Mouse (Mus musculus) limb, embryonic 11.5 days (tissue): ENCODE data around the gene Ddt. TPM values are rescaled to one million over a fixed set of nuclear protein-coding genes. Genes with fewer than 3 reads are reported as not detected.
"Not testable (repeated sequence)": the region's sequence is repeated elsewhere in the genome, so short reads cannot be mapped to it uniquely, and the experiment has no call there.

ENCODE experiments used
- ATAC-seq: fragments of 200-750 bp; cut with Nextera tagmentation; 2 replicates; pipeline ENCODE4 v1.8.0; 2017; ENCODE audit warnings: low read depth; ENCODE audit not compliant: insufficient number of reproducible peaks, low FRiP score, low TSS enrichment
- DNase-seq: peaks from one replicate; pipeline ENCODE4 v3.0.0-alpha.2; 2015; ENCODE audit warnings: low spot score
- H3K27ac ChIP-seq: fragments of 300-500 bp; sonication (generic); replicated peaks from 2 replicates; pipeline ENCODE4 v1.5.1; 2014; ENCODE audit warnings: low read depth, mild to moderate bottlenecking, low read length
- H3K27me3 ChIP-seq: fragments of 300-500 bp; sonication (generic); 2 replicates; pipeline ENCODE4 v1.6.1; 2014; ENCODE audit warnings: mild to moderate bottlenecking, low read length, mixed read lengths; ENCODE audit not compliant: control insufficient read depth, insufficient read depth
- H3K36me3 ChIP-seq: fragments of 300-500 bp; sonication (generic); 2 replicates; pipeline ENCODE4 v1.6.1; 2014; ENCODE audit warnings: mild to moderate bottlenecking, low read length, moderate library complexity, mixed read lengths; ENCODE audit not compliant: control insufficient read depth, insufficient read depth
- H3K4me1 ChIP-seq: fragments of 300-500 bp; sonication (generic); 2 replicates; pipeline ENCODE4 v1.6.1; 2014; ENCODE audit warnings: low read length, mixed read lengths; ENCODE audit not compliant: control insufficient read depth, insufficient read depth
- H3K4me2 ChIP-seq: fragments of 300-500 bp; sonication (generic); 2 replicates; pipeline ENCODE4 v1.6.1; 2014; ENCODE audit warnings: low read depth, mild to moderate bottlenecking, moderate library complexity; ENCODE audit not compliant: severe bottlenecking
- H3K4me3 ChIP-seq: fragments of 300-500 bp; sonication (generic); 2 replicates; pipeline ENCODE4 v1.5.1; 2014; ENCODE audit warnings: low read depth, low read length
- H3K9ac ChIP-seq: fragments of 300-500 bp; sonication (generic); 2 replicates; pipeline ENCODE4 v1.6.1; 2014; ENCODE audit warnings: mild to moderate bottlenecking, low read length
- H3K9me3 ChIP-seq: fragments of 300-500 bp; sonication (generic); 2 replicates; pipeline ENCODE4 v1.6.1; 2016; ENCODE audit warnings: low read length; ENCODE audit not compliant: control insufficient read depth
- WGBS: fragments of 180-500 bp; shearing (Covaris S2); extraction: QIAGEN DNeasy Blood & Tissue Kit; methylation state at CpG from one replicate; pipeline ENCODE4 v1.1.7; 2014; 5-methylcytosine and 5-hydroxymethylcytosine counted together
- polyA plus RNA-seq: library from polyadenylated mRNA; unstranded; fragments of >200 nt; fragmentation: Nextera tagmentation; extraction: Ambion mirVana; gene quantifications from 2 replicates; pipeline ENCODE4 v1.2.1, GENCODE M21; 2014

The Ddt gene
- polyA plus RNA-seq, 1 experiment from 2014 or later: 107 TPM

- H3K36me3 ChIP-seq: no peaks in the 10 kb centered on the region
- ATAC-seq (no peak), DNase-seq (peak; percentile 24)
- no peaks in the 10 kb centered on the region for H3K9me3 ChIP-seq
- H3K27ac ChIP-seq: no peak overlapping the region
- peaks cover 8% of the 10 kb centered on the region for H3K4me1 ChIP-seq
- peak overlapping the region; percentile 84; the same call in 1 of the 2 replicates for H3K4me2 ChIP-seq
- H3K27me3 ChIP-seq: peaks cover 5% of the 10 kb centered on the region
- WGBS: 36% methylated on average over 15 of the region's 15 CpGs
- no peak overlapping the region for H3K4me3 ChIP-seq
- H3K9ac ChIP-seq: no peak overlapping the region
Observed at GRCm38 (mm10) chr10:75779206-75780174, 6.3 kb upstream of the Ddt start.

GRCm38 (mm10) chr10:75777885-75778284 lies 4.7 kb upstream of the Ddt start:
- H3K27ac ChIP-seq: no peak overlapping the region
- H3K9ac ChIP-seq: no peak overlapping the region
- ATAC-seq (no peak), DNase-seq (no peak)
- no peaks in the 10 kb centered on the region for H3K9me3 ChIP-seq
- H3K27me3 ChIP-seq: peaks cover 5% of the 10 kb centered on the region
- no peaks in the 10 kb centered on the region for H3K36me3 ChIP-seq
- 87% methylated on average over 2 of the region's 2 CpGs for WGBS
- no peak overlapping the region for H3K4me2 ChIP-seq
- H3K4me3 ChIP-seq: no peak overlapping the region
- peaks cover 8% of the 10 kb centered on the region for H3K4me1 ChIP-seq

GRCm38 (mm10) chr10:75776562-75776961 lies 3.3 kb upstream of the Ddt start:
- Histone ChIP-seq H3K36me3 (no peaks in the 10 kb centered on the region), H3K9me3 (no peaks in the 10 kb centered on the region), H3K27me3 (peaks cover 5% of the 10 kb centered on the region), H3K4me2 (no peak overlapping the region), H3K4me3 (no peak overlapping the region), H3K9ac (no peak overlapping the region), H3K27ac (no peak overlapping the region), H3K4me1 (peaks cover 10% of the 10 kb centered on the region)
- WGBS: 84% methylated on average over 6 of the region's 6 CpGs
- no peak for DNase-seq
- no peak for ATAC-seq

GRCm38 (mm10) chr10:75774587-75774986 lies 1.4 kb upstream of the Ddt start:
- Histone ChIP-seq H3K36me3 (no peaks in the 10 kb centered on the region), H3K4me3 (no peak overlapping the region), H3K27me3 (no peaks in the 10 kb centered on the region), H3K4me2 (no peak overlapping the region), H3K9me3 (no peaks in the 10 kb centered on the region), H3K9ac (no peak overlapping the region), H3K27ac (no peak overlapping the region), H3K4me1 (peaks cover 5% of the 10 kb centered on the region; the same call in 1 of the 2 replicates)
- DNase-seq (no peak), ATAC-seq (no peak)
- 88% methylated on average over 9 of the region's 9 CpGs for WGBS

- Histone ChIP-seq H3K9ac (no peak overlapping the region), H3K27me3 (no peaks in the 10 kb centered on the region), H3K4me1 (0 out of 2 replicates have a peak, but pooled peaks cover 2% of the 10 kb centered on the region), H3K9me3 (no peaks in the 10 kb centered on the region), H3K36me3 (no peaks in the 10 kb centered on the region), H3K4me2 (no peak overlapping the region), H3K27ac (no peak overlapping the region), H3K4me3 (no peak overlapping the region)
- 86% methylated on average over 5 of the region's 5 CpGs for WGBS
- ATAC-seq (no peak), DNase-seq (no peak)
Observed at GRCm38 (mm10) chr10:75774102-75774501, 888 bp upstream of the Ddt start.

- H3K4me1 ChIP-seq, H3K27me3 ChIP-seq, H3K36me3 ChIP-seq, DNase-seq, H3K9ac ChIP-seq, ATAC-seq, H3K4me2 ChIP-seq, H3K27ac ChIP-seq, H3K9me3 ChIP-seq, H3K4me3 ChIP-seq: not testable (repeated sequence)
- WGBS: 44% methylated on average over 5 of the region's 5 CpGs
Observed at GRCm38 (mm10) chr10:75767756-75768155, 5.5 kb downstream of the Ddt start.

- Histone ChIP-seq H3K36me3 (no peaks in the 10 kb centered on the region), H3K4me2 (no peak overlapping the region), H3K4me1 (peaks cover 3% of the 10 kb centered on the region; the same call in 1 of the 2 replicates), H3K4me3 (no peak overlapping the region), H3K9me3 (no peaks in the 10 kb centered on the region), H3K27me3 (no peaks in the 10 kb centered on the region), H3K9ac (no peak overlapping the region), H3K27ac (no peak overlapping the region)
- ATAC-seq: no peak
- 87% methylated on average over 6 of the region's 6 CpGs for WGBS
- no peak for DNase-seq
Observed at GRCm38 (mm10) chr10:75766856-75767255, 6.4 kb downstream of the Ddt start.

GRCm38 (mm10) chr10:75764519-75765473 lies 8.4 kb downstream of the Ddt start:
- no peak overlapping the region for H3K27ac ChIP-seq

More at GRCm38 (mm10) chr10:75764519-75765473, 8.4 kb downstream of the Ddt start:
- ATAC-seq (peak; percentile 33; the same call in 1 of the 2 replicates), DNase-seq (peak; percentile 91)
- 2% methylated on average over 27 of the region's 27 CpGs for WGBS
- Histone ChIP-seq H3K4me1 (peaks cover 3% of the 10 kb centered on the region; the same call in 1 of the 2 replicates), H3K9ac (peak overlapping the region; percentile 46; the same call in 1 of the 2 replicates), H3K27me3 (no peaks in the 10 kb centered on the region), H3K9me3 (no peaks in the 10 kb centered on the region), H3K4me2 (peak overlapping the region; percentile 62), H3K36me3 (no peaks in the 10 kb centered on the region), H3K4me3 (peak overlapping the region; percentile 53)
